10 mouse cellular contexts compared by ENCODE assay signal in genomic region chr2:178668451-178668850, GRCm38 (mm10).
DNase-seq lines count a peak whose midpoint lies in the region; TF ChIP-seq lines count a peak whose summit lies in the region.
"Had no signal": no experiment of that assay in that cellular context is flagged by ENCODE, and none has a peak within 500 bp of the region (broad histone marks: within the 10 kb centered on the region; RNA-seq: fewer than 3 reads in every experiment).

No protein-coding gene starts in this region.

- peak; percentile 41; the same call in 1 of the 2 replicates for TF ChIP-seq CTCF in cerebellum, adult 2 months (IDR thresholded peaks at IDR 0.05; ENCODE audit: borderline replicate concordance, insufficient read depth, low read depth, low read length)

- intact Hi-C loops in left cerebral cortex, postnatal 4 days (cut with DNase I): no loop called here
- intact Hi-C loops in left cerebral cortex, postnatal 25 days (cut with DNase I): loop anchor here (10.0 kb wide), 1 partner anchor 244 kb away; no protein-coding TSS in a partner anchor

- H3K27me3 ChIP-seq in cerebellum, adult 2 months (ENCODE audit: control insufficient read depth, insufficient read depth, low read length): no peaks in the 10 kb centered on the region

- H3K4me1 ChIP-seq in cerebellum, adult 2 months (ENCODE audit: control insufficient read depth, insufficient read depth, low read length): no peaks in the 10 kb centered on the region
- H3K4me1 ChIP-seq: midbrain, embryonic 10.5 days had no signal

- TF ChIP-seq POLR2A in cerebellum, adult 2 months (IDR thresholded peaks at IDR 0.05; ENCODE audit: borderline replicate concordance, insufficient read depth, low read length): no peak

- 22% methylated on average over 2 of the region's 2 CpGs for WGBS in cerebellum, adult 2 months

- H3K27ac ChIP-seq in cerebellum, adult 2 months (ENCODE audit: insufficient read depth, low read length): no peak overlapping the region
- H3K27ac ChIP-seq: midbrain, embryonic 10.5 days had no signal

- no peak for DNase-seq in cerebellum, adult 2 months
- DNase-seq in cerebellum, adult 9-10 months: no peak
- DNase-seq in left cerebral cortex, postnatal 4 days: peak; percentile 20
- DNase-seq in left cerebral cortex, postnatal 25 days (ENCODE audit: low spot score in 2 of 2): no peak
- peak; percentile 5 for DNase-seq in induced T-regulatory cell, adult 2 months (ENCODE audit: low read depth)
- peak; percentile 53 for DNase-seq in lung, postnatal 36 days
- DNase-seq in spleen, postnatal 4 days (ENCODE audit: low spot score in 2 of 2): no peak
- DNase-seq in gastrocnemius, postnatal 25 days: no peak
- DNase-seq: cerebellum, adult 11-12 months had no signal

- H3K4me3 ChIP-seq in cerebellum, adult 2 months (replicated peaks; ENCODE audit: insufficient read depth, low read depth, low read length): no peak overlapping the region
- H3K4me3 ChIP-seq: midbrain, embryonic 10.5 days had no signal

Comparison
In these comparisons a context has a peak if more than half of its experiments do, and no peak if none do; other contexts are left out.
1. DNase-seq: peak in left cerebral cortex, postnatal 4 days (single experiment), induced T-regulatory cell, adult 2 months (single experiment) and lung, postnatal 36 days (single experiment); none in cerebellum, adult 2 months (0 of 2), cerebellum, adult 9-10 months (single experiment), left cerebral cortex, postnatal 25 days (0 of 2), spleen, postnatal 4 days (0 of 2) and gastrocnemius, postnatal 25 days (single experiment).